Mouse (Mus musculus) stomach, postnatal 0 days (tissue): ENCODE measurements at regions not wholly inside any gene's neighbourhood (a gene's known extent, or its start where the extent isn't known, plus 50 kb on each side); places are given as distances from the start of the nearest gene placed in this dataset.

ENCODE experiments used
- CTCF ChIP-seq: IDR thresholded peaks from 2 replicates; pipeline ENCODE4 v1.5.1; 2016; ENCODE audit warnings: antibody characterized with exemption, low read depth, mild to moderate bottlenecking, moderate library complexity
- EP300 ChIP-seq: optimal IDR thresholded peaks from 2 replicates; pipeline ENCODE3; 2016; ENCODE audit warnings: antibody characterized with exemption

DNA sequence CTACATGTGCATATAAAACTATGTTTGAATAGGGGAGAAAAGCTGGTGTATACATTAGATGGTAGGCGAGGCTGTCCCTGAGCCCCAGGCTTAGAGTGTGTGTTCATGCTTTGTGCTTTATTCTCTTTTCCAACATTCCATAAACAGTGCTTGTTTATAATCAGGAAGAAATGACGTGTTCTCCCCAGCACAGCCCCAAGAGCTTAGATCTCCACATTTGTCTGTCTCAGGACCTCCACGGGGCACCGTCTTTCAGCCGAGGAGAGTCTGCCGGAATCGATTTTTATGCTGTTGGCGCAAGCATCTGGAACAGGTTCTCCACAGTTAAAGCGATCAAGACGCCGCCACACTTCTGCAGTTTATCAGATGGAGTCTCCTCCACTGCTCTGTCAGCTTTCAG, 126.9 kb upstream of the Irs2 start:
- TF ChIP-seq CTCF (no peak), EP300 (no peak)
